Mouse (Mus musculus): ENCODE data around the gene Gm4302. TPM values are rescaled to one million over a fixed set of nuclear protein-coding genes. Genes with fewer than 3 reads are reported as not detected.
A peak's percentile ranks its signal among the peaks of the same experiment; 100 is the strongest.
"Not testable (repeated sequence)": the region's sequence is repeated elsewhere in the genome, so short reads cannot be mapped to it uniquely, and the experiment has no call there.

Gene Gm4302
- not detected for total RNA-seq (2021)
- long read RNA-seq: 0 reads

DNA sequence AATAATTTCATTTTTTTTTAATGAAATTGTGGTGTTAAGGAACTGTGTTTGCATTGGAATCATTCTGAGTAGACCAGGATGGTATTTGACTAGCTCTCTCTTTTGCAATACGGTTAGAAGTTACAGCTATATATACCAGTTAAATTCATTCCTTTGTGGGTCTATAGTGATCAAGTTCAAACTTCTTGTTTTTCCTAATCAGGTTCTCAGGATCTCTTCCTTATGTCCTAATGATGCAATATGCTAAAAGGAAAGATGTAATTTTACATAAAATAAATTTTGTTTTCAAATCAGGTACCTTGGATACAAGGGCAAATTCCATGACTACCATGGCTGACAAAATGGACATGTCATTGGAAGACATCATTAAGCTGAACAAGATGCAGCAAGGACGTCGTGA, at the start of gene Gm4302:
TSS of gene Gm4302 (plus strand) at position 301 of the 400 bp plus-strand sequence.
- DNase-seq (ENCODE audit: low spot score in 2 of 2): not testable (repeated sequence)

DNA sequence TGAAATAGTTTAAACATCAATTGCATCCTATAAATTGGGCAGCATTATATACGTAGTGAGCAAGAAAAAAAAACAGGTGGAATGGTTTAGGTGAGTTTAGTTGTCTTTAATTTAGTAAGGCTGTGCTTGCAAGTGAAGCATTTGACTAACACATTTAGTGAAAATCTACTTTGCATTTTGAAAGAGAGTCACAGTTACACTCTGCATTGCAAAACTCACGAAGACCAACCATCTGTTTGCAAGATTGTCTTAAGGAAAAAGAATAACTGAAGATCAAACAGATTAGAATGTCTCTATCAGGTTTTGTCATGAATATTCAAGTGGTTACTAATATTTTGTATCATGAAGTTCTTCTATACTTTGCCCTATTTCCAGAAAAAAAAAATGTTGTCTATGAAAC, 44.5 kb upstream of the Gm4302 start:
- peak in 1 of 2 experiments; percentile 26 for DNase-seq (ENCODE audit: low spot score in 2 of 2)

DNA sequence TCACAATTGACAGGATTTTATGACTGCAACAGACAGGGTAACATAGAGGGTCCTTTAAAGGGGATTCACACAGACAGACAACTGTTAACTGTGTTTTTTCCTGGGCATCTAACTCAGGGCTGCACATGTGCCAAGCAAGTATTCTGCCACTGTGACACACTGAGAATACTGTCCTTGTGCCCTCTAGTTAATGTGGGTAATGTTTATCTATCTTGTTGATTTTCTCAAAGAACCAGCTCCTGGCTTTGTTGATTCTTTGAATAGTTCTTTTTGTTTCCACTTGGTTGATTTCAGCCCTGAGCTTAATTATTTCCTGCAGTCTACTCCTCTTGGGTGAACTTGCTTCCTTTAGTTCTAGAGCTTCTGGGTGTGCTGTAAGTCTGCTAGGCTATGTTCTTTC, 40.5 kb upstream of the Gm4302 start:
- not testable (repeated sequence) for DNase-seq (ENCODE audit: low spot score in 2 of 2)

DNA sequence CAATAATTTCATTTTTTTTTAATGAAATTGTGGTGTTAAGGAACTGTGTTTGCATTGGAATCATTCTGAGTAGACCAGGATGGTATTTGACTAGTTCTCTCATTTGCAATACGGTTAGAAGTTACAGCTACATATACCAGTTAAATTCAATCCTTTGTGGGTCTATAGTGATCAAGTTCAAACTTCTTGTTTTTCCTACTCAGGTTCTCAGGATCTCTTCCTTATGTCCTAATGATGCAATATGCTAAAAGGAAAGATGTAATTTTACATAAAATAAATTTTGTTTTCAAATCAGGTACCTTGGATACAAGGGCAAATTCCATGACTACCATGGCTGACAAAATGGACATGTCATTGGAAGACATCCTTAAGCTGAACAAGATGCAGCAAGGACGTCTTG, 5.3 kb upstream of the Gm4302 start, which contains the start of gene Gm4301:
TSS of gene Gm4301 (plus strand) at position 301 of the 400 bp plus-strand sequence.
- not testable (repeated sequence) for DNase-seq (ENCODE audit: low spot score in 2 of 2)

DNA sequence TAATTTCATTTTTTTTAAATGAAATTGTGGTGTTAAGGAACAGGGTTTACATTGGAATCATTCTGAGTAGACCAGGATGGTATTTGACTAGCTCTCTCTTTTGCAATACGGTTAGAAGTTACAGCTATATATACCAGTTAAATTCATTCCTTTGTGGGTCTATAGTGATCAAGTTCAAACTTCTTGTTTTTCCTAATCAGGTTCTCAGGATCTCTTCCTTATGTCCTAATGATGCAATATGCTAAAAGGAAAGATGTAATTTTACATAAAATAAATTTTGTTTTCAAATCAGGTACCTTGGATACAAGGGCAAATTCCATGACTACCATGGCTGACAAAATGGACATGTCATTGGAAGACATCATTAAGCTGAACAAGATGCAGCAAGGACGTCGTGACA, 5.0 kb downstream of the Gm4302 start, which contains the start of gene Gm4303:
TSS of gene Gm4303 (plus strand) at position 301 of the 400 bp plus-strand sequence.
- DNase-seq (ENCODE audit: low spot score in 2 of 2): not testable (repeated sequence)

DNA sequence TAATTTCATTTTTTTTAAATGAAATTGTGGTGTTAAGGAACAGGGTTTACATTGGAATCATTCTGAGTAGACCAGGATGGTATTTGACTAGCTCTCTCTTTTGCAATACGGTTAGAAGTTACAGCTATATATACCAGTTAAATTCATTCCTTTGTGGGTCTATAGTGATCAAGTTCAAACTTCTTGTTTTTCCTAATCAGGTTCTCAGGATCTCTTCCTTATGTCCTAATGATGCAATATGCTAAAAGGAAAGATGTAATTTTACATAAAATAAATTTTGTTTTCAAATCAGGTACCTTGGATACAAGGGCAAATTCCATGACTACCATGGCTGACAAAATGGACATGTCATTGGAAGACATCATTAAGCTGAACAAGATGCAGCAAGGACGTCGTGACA, 10.2 kb downstream of the Gm4302 start, which contains the start of gene Gm4305:
TSS of gene Gm4305 (plus strand) at position 301 of the 400 bp plus-strand sequence.
- DNase-seq (ENCODE audit: low spot score in 2 of 2): not testable (repeated sequence)

DNA sequence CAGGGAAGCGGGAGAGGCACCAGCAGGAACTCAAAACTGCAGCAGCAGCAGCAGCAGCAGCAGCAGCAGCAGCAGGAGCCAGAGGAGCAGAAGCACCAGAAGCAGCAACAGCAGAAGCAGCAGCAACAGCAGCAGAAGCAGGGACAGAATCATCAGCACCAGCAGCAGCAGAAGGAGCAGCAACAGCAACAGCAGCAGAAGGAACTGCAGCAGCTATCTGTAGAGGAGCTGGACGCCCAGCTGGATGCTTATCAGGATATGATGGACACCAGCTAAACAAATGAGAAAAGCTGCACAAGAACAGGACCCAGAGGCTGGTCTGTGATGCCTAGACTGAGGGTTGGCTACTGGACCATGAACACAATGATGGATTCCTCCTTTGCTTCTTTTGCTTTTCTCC, 16.2 kb downstream of the Gm4302 start:
- peak; percentile 0 to 3 for DNase-seq (ENCODE audit: low spot score in 2 of 2)

DNA sequence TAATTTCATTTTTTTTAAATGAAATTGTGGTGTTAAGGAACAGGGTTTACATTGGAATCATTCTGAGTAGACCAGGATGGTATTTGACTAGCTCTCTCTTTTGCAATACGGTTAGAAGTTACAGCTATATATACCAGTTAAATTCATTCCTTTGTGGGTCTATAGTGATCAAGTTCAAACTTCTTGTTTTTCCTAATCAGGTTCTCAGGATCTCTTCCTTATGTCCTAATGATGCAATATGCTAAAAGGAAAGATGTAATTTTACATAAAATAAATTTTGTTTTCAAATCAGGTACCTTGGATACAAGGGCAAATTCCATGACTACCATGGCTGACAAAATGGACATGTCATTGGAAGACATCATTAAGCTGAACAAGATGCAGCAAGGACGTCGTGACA, 20.4 kb downstream of the Gm4302 start, which contains the start of gene Gm4307:
TSS of gene Gm4307 (plus strand) at position 301 of the 400 bp plus-strand sequence.
- DNase-seq (ENCODE audit: low spot score in 2 of 2): not testable (repeated sequence)

DNA sequence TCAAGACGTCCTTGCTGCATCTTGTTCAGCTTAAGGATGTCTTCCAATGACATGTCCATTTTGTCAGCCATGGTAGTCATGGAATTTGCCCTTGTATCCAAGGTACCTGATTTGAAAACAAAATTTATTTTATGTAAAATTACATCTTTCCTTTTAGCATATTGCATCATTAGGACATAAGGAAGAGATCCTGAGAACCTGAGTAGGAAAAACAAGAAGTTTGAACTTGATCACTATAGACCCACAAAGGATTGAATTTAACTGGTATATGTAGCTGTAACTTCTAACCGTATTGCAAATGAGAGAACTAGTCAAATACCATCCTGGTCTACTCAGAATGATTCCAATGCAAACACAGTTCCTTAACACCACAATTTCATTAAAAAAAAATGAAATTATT, 41.8 kb downstream of the Gm4302 start, which contains the start of gene Gm4312:
TSS of gene Gm4312 (minus strand) at position 101 of the 400 bp plus-strand sequence.
- DNase-seq (ENCODE audit: low spot score in 2 of 2): not testable (repeated sequence)

Other genes starting within 250 kb of the Gm4302 start
- not detected for gene Gm4301, start 5.2 kb upstream of the Gm4302 start, total RNA-seq (2021)
- not detected for gene Gm4303, start 5.1 kb downstream of the Gm4302 start, total RNA-seq (2021)
- gene Gm4305, start 10.3 kb downstream of the Gm4302 start, total RNA-seq (2021): not detected
- not detected for gene Gm4307, start 20.5 kb downstream of the Gm4302 start, total RNA-seq (2021)
- gene Gm4312, start 41.7 kb downstream of the Gm4302 start, total RNA-seq (2021): not detected
- 10 to 100 TPM; 11.9 to 13.4 TPM for gene Tmtc3, start 146.5 kb downstream of the Gm4302 start, total RNA-seq (2021)
- 10 to 100 TPM; 13.6 to 13.8 TPM for gene Cep290, start 146.7 kb downstream of the Gm4302 start, total RNA-seq (2021)
- gene 4930430F08Rik, start 249.6 kb downstream of the Gm4302 start, total RNA-seq (2021): 10 to 100 TPM; 29.1 to 30.9 TPM
- gene 1700017N19Rik, start 249.6 kb downstream of the Gm4302 start, total RNA-seq (2021): not detected